Mouse (Mus musculus) G1E (cell line): ENCODE measurements at regions not wholly inside any gene's neighbourhood (a gene's known extent, or its start where the extent isn't known, plus 50 kb on each side); places are given as distances from the start of the nearest gene placed in this dataset.

Source experiments
- ATAC-seq: 2 replicates; pipeline ENCODE4 v1.8.0; 2016; ENCODE audit warnings: mild to moderate bottlenecking; ENCODE audit not compliant: insufficient number of reproducible peaks, poor library complexity, low FRiP score, severe bottlenecking; ENCODE audit errors: extremely low read depth
- DNase-seq: peaks from one replicate; pipeline ENCODE4 v3.0.0; 2012; ENCODE audit warnings: low spot score
- H3K27me3 ChIP-seq: 2 replicates; pipeline ENCODE4 v1.6.1; 2012; ENCODE audit warnings: mild to moderate bottlenecking, low read length, inconsistent platforms; ENCODE audit not compliant: insufficient read depth
- H3K36me3 ChIP-seq: replicated peaks from 2 replicates; pipeline ENCODE3; 2012; ENCODE audit warnings: mild to moderate bottlenecking, inconsistent platforms
- H3K4me1 ChIP-seq: 2 replicates; pipeline ENCODE4 v1.6.1; 2012; ENCODE audit warnings: low read depth, low read length, inconsistent platforms, mixed read lengths; ENCODE audit not compliant: insufficient read depth
- H3K4me3 ChIP-seq: 2 replicates; pipeline ENCODE4 v1.5.1; 2012; ENCODE audit warnings: low read depth, mild to moderate bottlenecking, inconsistent platforms, low read length, moderate library complexity, mixed read lengths
- H3K9me3 ChIP-seq: replicated peaks from 2 replicates; pipeline ENCODE4 v1.6.1; 2012; ENCODE audit warnings: inconsistent platforms
- CTCF ChIP-seq: IDR thresholded peaks from 2 replicates; pipeline ENCODE4 v1.5.1; 2012; ENCODE audit warnings: low read depth, low read length, inconsistent platforms, mixed read lengths
- GATA1 ChIP-seq: IDR thresholded peaks from 2 replicates; pipeline ENCODE4 v1.6.1; 2012; ENCODE audit warnings: borderline replicate concordance, low read length, inconsistent platforms, mixed read lengths
- GATA2 ChIP-seq: IDR thresholded peaks from 2 replicates; pipeline ENCODE4 v1.6.1; 2012; ENCODE audit warnings: low read depth, low read length, inconsistent platforms, borderline replicate concordance
- POLR2AphosphoS5 ChIP-seq: IDR thresholded peaks from 2 replicates; pipeline ENCODE4 v1.6.1; 2012; ENCODE audit warnings: low read depth, low read length, inconsistent platforms; ENCODE audit not compliant: insufficient replicate concordance
- TAL1 ChIP-seq: conservative IDR thresholded peaks from 2 replicates; pipeline ENCODE4 v1.6.1; 2012; ENCODE audit warnings: low read depth, low read length, inconsistent platforms, mixed read lengths

- DNase-seq = no peak
- no peak for ATAC-seq
- H3K4me1 ChIP-seq = no peaks in the 10 kb centered on the region
- TF ChIP-seq TAL1 (no peak), CTCF (no peak), POLR2AphosphoS5 (no peak), GATA1 (no peak), GATA2 (no peak)
- H3K9me3 ChIP-seq = peaks cover 57% of the 10 kb centered on the region
- no peaks in the 10 kb centered on the region for H3K36me3 ChIP-seq
- H3K27me3 ChIP-seq = no peaks in the 10 kb centered on the region
- no peak overlapping the region for H3K4me3 ChIP-seq
Measured at GRCm38 (mm10) chr1:127103664-127104063, 101.2 kb upstream of the Mgat5 start.

- ATAC-seq (no peak), DNase-seq (no peak)
- Histone ChIP-seq H3K4me3 (no peak overlapping the region), H3K9me3 (peaks cover 47% of the 10 kb centered on the region), H3K4me1 (no peaks in the 10 kb centered on the region), H3K36me3 (no peaks in the 10 kb centered on the region), H3K27me3 (no peaks in the 10 kb centered on the region)
- TF ChIP-seq POLR2AphosphoS5 (no peak), GATA1 (no peak), TAL1 (no peak), CTCF (no peak), GATA2 (no peak)
Measured at GRCm38 (mm10) chr1:127098871-127099420, 105.9 kb upstream of the Mgat5 start.

- Histone ChIP-seq H3K27me3 (no peaks in the 10 kb centered on the region), H3K4me1 (no peaks in the 10 kb centered on the region), H3K9me3 (peaks cover 28% of the 10 kb centered on the region), H3K4me3 (no peak overlapping the region), H3K36me3 (no peaks in the 10 kb centered on the region)
- no peak for ATAC-seq
- no peak for DNase-seq
- TF ChIP-seq CTCF (no peak), TAL1 (no peak), POLR2AphosphoS5 (no peak), GATA1 (no peak), GATA2 (no peak)
Measured at GRCm38 (mm10) chr1:127087616-127088015, 117.2 kb upstream of the Mgat5 start.

- H3K27me3 ChIP-seq = no peaks in the 10 kb centered on the region
- no peak for ATAC-seq
- no peaks in the 10 kb centered on the region for H3K4me1 ChIP-seq
- H3K9me3 ChIP-seq = peaks cover 25% of the 10 kb centered on the region
- H3K36me3 ChIP-seq = no peaks in the 10 kb centered on the region
- TF ChIP-seq CTCF (no peak), GATA1 (no peak), POLR2AphosphoS5 (no peak), TAL1 (no peak), GATA2 (no peak)
- no peak overlapping the region for H3K4me3 ChIP-seq
- DNase-seq = no peak
Measured at GRCm38 (mm10) chr1:127085988-127086387, 118.8 kb upstream of the Mgat5 start.

- no peak for ATAC-seq
- DNase-seq = no peak
- H3K27me3 ChIP-seq = no peaks in the 10 kb centered on the region
- no peaks in the 10 kb centered on the region for H3K4me1 ChIP-seq
- TF ChIP-seq GATA1 (no peak), POLR2AphosphoS5 (no peak), TAL1 (no peak), GATA2 (no peak), CTCF (no peak)
- no peak overlapping the region for H3K4me3 ChIP-seq
- H3K9me3 ChIP-seq = peaks cover 34% of the 10 kb centered on the region
- no peaks in the 10 kb centered on the region for H3K36me3 ChIP-seq
Measured at GRCm38 (mm10) chr1:127083761-127084308, 121.0 kb upstream of the Mgat5 start.

GRCm38 (mm10) chr1:127079012-127079411, 125.8 kb upstream of the Mgat5 start:
- Histone ChIP-seq H3K9me3 (peaks cover 31% of the 10 kb centered on the region), H3K4me1 (no peaks in the 10 kb centered on the region), H3K27me3 (no peaks in the 10 kb centered on the region), H3K36me3 (no peaks in the 10 kb centered on the region), H3K4me3 (no peak overlapping the region)
- DNase-seq (no peak), ATAC-seq (no peak)
- no peak for TF ChIP-seq CTCF
- no peak for TF ChIP-seq TAL1
- TF ChIP-seq POLR2AphosphoS5 = no peak
- TF ChIP-seq GATA1 = no peak

GRCm38 (mm10) chr1:127062430-127062829, 142.4 kb upstream of the Mgat5 start:
- ATAC-seq (no peak), DNase-seq (no peak)
- Histone ChIP-seq H3K27me3 (no peaks in the 10 kb centered on the region), H3K4me1 (no peaks in the 10 kb centered on the region), H3K9me3 (peaks cover 28% of the 10 kb centered on the region), H3K4me3 (no peak overlapping the region), H3K36me3 (no peaks in the 10 kb centered on the region)
- TF ChIP-seq CTCF (no peak), TAL1 (no peak), POLR2AphosphoS5 (no peak), GATA2 (no peak), GATA1 (no peak)
